Mouse (Mus musculus) heart, adult 8-10 months (tissue): ENCODE measurements around the gene Cacnb4. TPM values are rescaled to one million over a fixed set of nuclear protein-coding genes. Genes with fewer than 3 reads are reported as not detected.

Experiments
- DNase-seq: peaks from one replicate; pipeline ENCODE4 v3.0.0; 2022; ENCODE audit warnings: low spot score
- total RNA-seq, 4 experiments: library from RNA; stranded (reverse); gene quantifications; 2 replicates each; pipeline ENCODE4 v1.2.4; 2022

The Cacnb4 gene
- total RNA-seq, 4 experiments from 2014 or later = 0.31 to 0.89 (median 0.65) TPM

- no peak for DNase-seq
These were observed 25.1 kb downstream of the Cacnb4 start for GRCm38 (mm10) chr2:52651547-52651946.

DNA sequence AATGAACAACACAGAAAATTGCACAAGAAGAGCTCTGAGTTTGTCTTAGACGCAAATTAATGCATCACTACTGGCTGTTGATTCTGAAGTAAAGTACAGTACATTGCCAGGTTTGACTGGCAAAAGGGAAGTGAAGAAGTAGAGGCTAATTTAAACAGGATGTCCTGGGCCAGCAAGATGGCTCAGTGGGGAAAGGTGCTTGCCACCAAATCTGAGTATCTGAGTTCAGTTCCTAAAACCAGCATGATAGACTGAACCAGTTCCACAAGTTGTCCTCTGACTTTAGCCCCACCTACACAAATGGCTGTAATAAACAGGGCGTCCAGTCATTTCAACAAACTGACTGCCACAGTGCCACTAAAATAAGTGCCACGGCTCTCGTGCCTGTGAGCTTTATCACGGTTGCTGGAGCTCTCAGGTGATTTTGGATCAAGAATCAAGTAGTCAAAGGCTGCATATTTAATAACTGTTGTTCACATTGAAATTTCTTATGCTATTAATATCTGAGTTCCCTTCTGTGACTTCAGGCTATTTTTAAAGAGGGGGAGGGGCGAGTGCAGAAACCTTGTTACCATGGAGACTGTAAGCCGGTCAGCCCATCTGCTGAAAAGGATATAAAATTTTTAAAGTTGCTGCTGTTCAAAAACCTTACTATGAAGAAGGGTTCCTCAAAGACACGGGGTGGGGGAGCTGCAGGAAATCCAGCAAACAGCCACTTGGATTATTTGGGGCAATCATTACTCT is 29.2 kb downstream of the Cacnb4 start:
- DNase-seq = peak; percentile 21

DNA sequence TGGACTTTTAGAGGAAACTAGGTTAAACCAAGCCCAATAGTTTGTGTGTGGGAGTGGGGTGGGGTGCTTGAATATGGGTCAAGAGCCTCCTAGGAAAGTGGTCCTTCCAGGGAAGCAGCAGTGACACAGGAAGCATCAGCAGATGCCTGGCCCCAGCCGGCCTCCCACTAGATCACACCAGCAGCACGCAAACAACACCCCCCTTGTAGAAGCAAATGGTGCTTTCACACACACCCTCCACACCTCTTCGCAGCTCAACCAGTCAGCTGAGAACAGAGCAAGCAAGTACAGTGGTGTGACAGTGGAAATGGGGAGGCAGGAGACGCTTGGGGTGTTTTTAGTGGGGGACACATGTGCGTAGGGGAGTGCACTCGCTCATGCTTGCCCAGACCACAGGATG is 33.0 kb downstream of the Cacnb4 start:
- no peak for DNase-seq

- no peak for DNase-seq
These were observed 37.1 kb downstream of the Cacnb4 start for GRCm38 (mm10) chr2:52639530-52639875.

DNA sequence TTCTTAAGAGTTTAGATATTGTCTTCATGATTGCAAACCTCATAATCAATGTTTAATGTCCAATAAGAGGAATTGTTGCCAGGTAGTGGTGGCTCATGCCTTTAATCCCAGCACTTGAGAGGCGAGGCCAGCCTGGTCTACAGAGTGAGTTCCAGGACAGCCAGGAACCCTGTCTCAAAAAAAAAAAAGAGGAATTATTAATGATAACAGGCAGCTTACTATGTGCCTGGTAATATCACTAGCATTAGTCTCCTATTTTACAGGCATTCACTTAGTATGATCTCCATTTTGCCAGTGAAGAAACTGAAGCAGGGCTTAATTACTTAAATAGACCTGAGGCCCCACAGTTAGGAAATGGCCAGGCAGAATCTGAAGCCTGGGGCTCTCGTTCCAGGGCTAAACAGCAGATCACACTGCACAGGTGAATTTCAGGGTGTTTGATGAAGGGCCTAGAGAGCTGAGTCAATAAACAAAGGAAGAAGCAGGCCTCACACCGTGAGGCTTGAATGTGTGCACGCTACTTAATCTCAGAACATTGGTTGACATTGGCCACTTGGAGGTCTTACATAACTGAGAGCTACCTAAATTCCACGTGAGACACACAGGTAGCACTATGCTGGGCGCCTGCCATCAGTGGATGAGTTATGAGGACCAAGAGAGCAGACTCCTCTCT is 37.6 kb downstream of the Cacnb4 start:
- no peak for DNase-seq

DNA sequence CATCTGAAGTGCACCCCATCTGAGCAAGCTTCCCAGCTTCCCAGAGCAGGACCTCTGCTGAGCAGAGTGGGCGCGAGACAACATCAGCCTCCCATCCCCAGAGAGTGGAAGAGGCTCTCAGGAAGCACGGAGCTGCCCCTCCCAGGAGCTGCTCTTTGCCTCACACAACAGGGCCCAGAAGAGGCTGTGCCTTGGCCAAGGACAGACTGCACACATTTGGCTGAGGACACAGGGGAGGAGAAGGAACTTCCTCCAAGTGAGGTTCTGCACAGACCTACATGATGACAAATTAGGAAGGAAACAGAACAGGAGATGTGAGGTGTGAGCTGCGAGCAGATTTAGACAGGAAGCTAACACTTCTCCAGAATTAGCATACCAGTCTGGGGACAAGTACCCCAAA is 38.4 kb downstream of the Cacnb4 start:
- no peak for DNase-seq

- DNase-seq = no peak
These were observed 40.6 kb downstream of the Cacnb4 start for GRCm38 (mm10) chr2:52636051-52636450.

- DNase-seq = no peak
These were observed 41.3 kb downstream of the Cacnb4 start for GRCm38 (mm10) chr2:52635358-52635757.

DNA sequence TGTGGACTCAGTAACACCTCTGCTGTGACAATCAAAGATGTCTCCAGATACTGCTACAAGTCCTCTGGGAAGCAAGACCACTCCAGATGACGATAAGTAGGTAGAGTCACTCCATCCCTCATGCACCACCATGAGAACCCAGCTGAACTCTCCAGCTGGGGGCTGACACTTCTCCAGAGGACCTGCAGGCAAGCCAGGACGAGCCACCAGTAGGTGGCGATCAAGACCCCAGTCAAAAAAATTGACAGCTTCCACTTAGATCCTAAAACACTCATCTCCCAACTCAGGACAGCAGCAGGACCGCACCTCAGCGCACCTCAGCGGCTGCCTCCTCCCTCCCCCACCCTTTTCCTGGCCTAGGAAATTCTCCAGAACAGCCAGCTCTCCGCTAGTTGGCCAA is 43.8 kb downstream of the Cacnb4 start:
- peak; percentile 50 for DNase-seq

GRCm38 (mm10) chr2:52628186-52628585 is 48.4 kb downstream of the Cacnb4 start:
- DNase-seq = no peak

GRCm38 (mm10) chr2:52626266-52626665 is 50.4 kb downstream of the Cacnb4 start:
- no peak for DNase-seq

GRCm38 (mm10) chr2:52625731-52626130 is 50.9 kb downstream of the Cacnb4 start:
- DNase-seq = no peak

DNA sequence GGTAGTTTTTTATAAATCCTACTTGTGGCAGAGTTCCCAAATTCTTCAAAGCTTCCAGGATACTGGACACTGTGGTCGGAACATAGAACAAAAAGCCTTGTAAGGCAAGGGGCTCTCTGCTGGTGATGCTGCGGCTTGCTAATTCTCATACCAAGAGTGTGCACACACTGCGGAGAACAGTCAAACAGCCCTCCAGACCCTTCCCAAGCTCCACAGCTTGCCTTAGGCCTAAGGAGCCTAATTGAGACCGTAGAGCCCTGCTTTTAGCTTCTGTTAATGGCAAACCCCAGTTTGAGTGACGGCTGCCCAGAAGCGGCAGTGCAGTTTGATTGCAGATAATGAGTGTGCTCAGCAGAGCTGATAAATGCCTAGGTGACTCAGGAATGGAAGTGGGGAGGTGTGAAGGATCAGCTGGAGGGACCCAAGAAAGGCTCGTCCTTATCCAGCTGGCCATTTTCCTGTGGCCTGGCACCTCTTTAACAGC is 52.7 kb downstream of the Cacnb4 start:
- DNase-seq = no peak

- peak; percentile 73 for DNase-seq
These were observed 53.2 kb downstream of the Cacnb4 start for GRCm38 (mm10) chr2:52623461-52623860.

GRCm38 (mm10) chr2:52622616-52623015 is 54.0 kb downstream of the Cacnb4 start:
- no peak for DNase-seq

DNA sequence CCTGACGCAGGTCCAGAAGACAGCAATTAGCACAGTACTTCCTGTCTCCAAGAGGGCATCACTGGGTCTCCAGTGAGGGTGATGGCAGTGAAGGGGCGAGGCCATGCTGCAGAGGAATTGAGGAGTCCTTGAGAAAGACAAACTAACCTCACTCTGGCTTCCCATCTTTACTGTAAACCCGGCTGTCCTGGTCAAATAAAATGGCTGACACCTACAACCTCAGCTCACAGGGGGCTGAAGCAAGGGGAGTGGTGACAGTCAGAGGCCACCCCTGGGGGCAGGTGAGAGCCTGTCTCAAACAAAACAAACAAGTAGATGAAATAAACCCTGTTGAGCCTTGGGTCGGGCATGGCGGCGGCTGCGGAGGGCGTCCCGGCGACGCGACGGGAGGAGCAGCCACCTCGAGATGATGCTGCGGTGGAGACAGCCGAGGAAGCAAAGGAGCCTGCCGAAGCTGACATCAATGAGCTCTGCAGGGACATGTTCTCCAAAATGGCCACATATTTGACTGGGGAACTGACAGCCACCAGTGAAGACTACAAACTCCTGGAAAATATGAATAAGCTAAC is 57.1 kb downstream of the Cacnb4 start:
- DNase-seq = no peak

DNA sequence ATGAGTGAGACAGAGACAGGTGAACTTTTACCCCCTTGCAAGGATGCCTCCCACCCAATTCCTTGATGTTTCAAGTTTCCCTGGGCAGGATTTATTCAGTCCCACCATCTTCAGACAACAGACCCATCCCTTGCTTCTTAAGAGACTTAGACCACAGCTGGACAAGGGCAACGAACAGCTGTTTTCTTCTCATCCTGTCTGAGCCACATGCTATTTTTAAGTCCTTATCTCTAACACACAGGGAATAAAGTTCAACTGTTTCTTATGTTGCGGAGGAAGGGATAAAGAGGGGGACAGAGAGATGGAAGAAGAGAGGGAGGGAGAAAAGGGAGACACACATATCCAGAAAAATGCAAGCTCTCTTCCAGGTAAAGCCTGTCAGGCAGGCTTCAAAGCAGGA is 57.8 kb downstream of the Cacnb4 start:
- DNase-seq = no peak

- DNase-seq = no peak
These were observed 61.2 kb downstream of the Cacnb4 start for GRCm38 (mm10) chr2:52615429-52615828.

- DNase-seq = no peak
These were observed 62.7 kb downstream of the Cacnb4 start for GRCm38 (mm10) chr2:52613888-52614287.

DNA sequence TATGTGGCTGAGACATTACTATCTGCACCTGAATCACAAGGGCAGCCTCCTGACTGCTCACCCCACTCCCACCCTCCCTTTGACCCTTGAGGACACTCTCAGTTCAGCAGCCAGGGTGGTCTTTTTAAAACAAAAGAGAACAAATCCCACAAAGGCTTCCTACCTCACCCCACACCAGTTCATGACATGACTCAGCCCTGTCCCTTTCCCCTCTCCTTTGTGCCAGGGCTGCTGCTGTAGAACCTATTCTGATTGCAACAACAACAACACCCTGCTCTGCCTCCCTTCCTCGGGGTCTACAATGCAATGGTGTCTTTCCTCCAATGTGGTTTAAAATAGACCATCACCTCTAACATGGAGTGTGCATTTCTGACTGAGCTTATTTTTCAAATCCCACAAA is 67.1 kb downstream of the Cacnb4 start:
- DNase-seq = no peak

DNA sequence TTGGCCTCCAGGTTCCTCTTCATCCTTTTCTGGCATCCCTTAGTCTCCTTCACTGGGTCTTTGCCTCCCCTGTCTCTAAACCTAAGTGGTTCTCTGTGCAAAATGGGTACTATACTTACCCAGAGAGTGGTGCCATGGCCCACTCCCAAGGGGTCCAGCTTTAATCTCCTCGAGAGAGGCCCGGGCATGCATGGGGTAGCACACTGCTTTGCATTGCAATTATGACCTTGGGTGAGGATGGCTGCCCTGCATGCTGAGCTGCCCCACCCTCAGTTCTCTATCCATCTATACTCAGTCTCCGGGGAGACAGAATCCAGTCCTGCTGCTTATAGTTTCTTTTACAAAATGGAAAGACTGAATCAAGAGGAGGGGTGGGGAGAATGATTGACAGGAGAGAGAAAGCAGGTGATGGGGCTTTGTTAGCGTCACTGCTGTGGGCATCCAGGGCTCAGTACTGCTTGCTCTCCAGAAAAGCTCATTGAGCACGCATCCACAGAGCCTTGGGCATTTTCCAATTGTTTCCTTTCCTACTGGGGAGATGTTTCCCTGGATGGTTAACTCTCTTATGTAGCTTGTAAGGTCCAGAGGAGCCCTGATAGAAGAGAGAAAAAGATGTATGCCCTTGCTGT is 68.7 kb downstream of the Cacnb4 start:
- DNase-seq = no peak

GRCm38 (mm10) chr2:52606331-52606730 is 70.3 kb downstream of the Cacnb4 start:
- DNase-seq = no peak
